Mouse (Mus musculus): Measurements from ENCODE around the gene Tspan1. TPM values are rescaled to one million over a fixed set of nuclear protein-coding genes. Genes with fewer than 3 reads are reported as not detected.

Gene Tspan1
- polyA plus RNA-seq, 1 experiment: 93.7 TPM

DNA sequence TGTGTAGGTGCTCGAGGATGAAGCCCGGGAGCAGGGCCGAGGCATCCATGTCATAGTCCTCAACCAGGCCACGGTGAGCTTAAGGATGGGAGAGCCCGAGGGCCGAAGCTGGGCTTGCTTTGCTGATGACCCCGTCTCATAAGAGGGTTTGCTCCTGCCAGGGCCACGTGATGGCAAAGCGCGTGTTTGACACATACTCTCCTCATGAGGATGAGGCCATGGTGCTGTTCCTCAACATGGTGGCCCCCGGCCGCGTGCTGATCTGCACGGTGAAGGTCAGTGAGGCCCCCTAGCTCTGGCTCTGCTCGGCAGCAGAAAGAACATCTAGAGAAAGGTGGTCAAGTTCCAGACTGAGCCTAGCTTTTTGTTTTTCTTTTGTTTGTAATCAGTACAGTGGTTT lies 14.7 kb downstream of the Tspan1 start:
- Histone ChIP-seq H3K4me3 (replicated peaks; ENCODE audit: extremely low read depth, low read depth, low read length) (no peak overlapping the region), H3K4me1 (ENCODE audit: control insufficient read depth, insufficient read depth, low read length) (peaks cover 15% of the 10 kb centered on the region)
- TF ChIP-seq CTCF (IDR thresholded peaks at IDR 0.05; ENCODE audit: insufficient read depth, low read length) (no peak), POLR2A (IDR thresholded peaks at IDR 0.05; ENCODE audit: borderline replicate concordance, extremely low read depth, low read depth, low read length) (no peak)
- 93% methylated on average over 15 of the region's 15 CpGs for WGBS
- DNase-seq: no peak

DNA sequence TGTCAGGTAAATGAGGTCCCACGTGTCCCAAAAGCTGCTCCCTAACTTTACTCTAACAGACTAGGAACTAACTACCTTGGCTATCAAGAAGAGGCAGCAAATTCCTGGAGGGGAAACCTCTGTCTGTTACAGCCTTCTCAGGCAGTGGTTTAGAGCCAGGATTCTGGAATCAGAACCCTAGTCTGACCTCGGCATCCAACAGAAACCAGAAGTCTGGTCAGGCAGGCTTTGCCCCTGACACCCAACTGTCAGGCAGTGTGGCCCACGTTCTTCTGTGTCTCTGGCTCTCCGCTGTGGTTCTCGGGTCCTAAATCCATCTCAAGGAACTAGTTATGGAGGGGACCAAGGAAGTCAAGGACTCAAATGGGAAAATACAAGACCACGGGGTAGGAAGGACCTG lies 16.2 kb downstream of the Tspan1 start, which contains the start of gene Lurap1:
TSS of gene Lurap1 (minus strand) at position 101 of the 400 bp plus-strand sequence.
- no peak for DNase-seq
- H3K4me3 ChIP-seq (replicated peaks; ENCODE audit: extremely low read depth, low read depth, low read length): peak within 1 kb of the TSS; percentile 94
- WGBS: 56% methylated on average over 6 of the region's 6 CpGs
- no peak for TF ChIP-seq CTCF (IDR thresholded peaks at IDR 0.05; ENCODE audit: insufficient read depth, low read length)
- TF ChIP-seq POLR2A (IDR thresholded peaks at IDR 0.05; ENCODE audit: borderline replicate concordance, extremely low read depth, low read depth, low read length): no peak
- peaks cover 15% of the 10 kb centered on the region for H3K4me1 ChIP-seq (ENCODE audit: control insufficient read depth, insufficient read depth, low read length)

DNA sequence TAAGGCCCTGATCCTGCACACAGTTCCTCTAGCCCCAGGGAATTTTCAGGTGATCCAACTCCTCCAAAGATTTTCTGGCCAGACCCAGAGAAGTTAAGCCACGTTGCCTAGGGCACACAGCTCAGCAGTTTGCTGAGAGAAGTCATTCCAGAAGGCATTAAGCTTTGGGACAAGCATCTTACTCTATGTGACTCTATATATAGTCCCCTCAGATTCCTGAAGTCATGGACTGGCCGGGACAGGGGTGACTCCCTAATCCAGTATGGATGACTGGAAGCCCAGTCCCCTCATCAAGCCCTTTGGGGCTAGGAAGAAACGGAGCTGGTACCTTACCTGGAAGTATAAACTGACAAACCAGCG lies 16.6 kb downstream of the Tspan1 start:
- WGBS: 16% methylated on average over 4 of the region's 4 CpGs
- TF ChIP-seq POLR2A (IDR thresholded peaks at IDR 0.05; ENCODE audit: borderline replicate concordance, extremely low read depth, low read depth, low read length) (no peak), CTCF (IDR thresholded peaks at IDR 0.05; ENCODE audit: insufficient read depth, low read length) (no peak)
- no peak for DNase-seq

DNA sequence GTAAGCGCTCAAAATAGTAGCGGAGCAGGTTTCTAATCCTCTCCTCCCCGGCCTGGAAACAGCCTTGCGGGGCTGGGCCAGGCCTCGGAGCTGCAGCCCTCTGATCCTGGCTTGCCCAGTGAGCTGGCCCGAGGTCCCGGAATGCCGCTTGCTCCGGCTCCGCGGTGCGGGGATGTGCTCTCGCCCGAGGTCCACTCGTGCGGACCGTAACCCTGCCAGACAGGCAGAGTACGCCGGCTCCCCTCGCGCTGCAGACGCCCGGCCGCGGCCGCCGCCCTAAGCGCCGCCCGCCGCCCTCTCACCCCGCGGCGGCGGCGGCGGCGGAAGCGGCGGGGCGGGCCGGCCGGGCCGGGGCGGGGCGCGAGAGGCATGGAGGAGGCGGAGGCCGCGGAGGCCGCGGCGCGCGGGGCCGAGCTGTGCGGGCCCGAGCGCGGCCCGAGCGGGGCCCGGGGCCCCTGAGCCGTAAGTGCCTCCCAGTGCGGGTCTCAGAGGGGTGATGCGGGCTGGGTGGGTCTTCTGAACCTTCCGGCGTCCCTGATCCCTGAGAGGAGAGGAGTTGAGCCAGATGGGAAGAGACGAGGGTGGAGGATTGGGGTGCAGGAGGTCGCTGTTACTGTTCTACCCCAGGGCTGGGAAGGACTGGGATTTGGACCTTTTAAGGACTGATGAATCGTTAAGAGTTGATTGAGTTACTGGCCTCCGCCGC lies 17.1 kb downstream of the Tspan1 start:
- peaks cover 15% of the 10 kb centered on the region for H3K4me1 ChIP-seq (ENCODE audit: control insufficient read depth, insufficient read depth, low read length)
- DNase-seq: peak; percentile 70
- TF ChIP-seq POLR2A (IDR thresholded peaks at IDR 0.05; ENCODE audit: borderline replicate concordance, extremely low read depth, low read depth, low read length) (peak; percentile 85), CTCF (IDR thresholded peaks at IDR 0.05; ENCODE audit: insufficient read depth, low read length) (no peak)
- H3K4me3 ChIP-seq (replicated peaks; ENCODE audit: extremely low read depth, low read depth, low read length): peak overlapping the region; percentile 94
- 8% methylated on average over 72 of the region's 73 CpGs for WGBS

More for the DNA sequence above, 16.6 kb downstream of the Tspan1 start:
- Histone ChIP-seq H3K4me1 (ENCODE audit: control insufficient read depth, insufficient read depth, low read length) (peaks cover 15% of the 10 kb centered on the region), H3K4me3 (replicated peaks; ENCODE audit: extremely low read depth, low read depth, low read length) (peak overlapping the region; percentile 73)

DNA sequence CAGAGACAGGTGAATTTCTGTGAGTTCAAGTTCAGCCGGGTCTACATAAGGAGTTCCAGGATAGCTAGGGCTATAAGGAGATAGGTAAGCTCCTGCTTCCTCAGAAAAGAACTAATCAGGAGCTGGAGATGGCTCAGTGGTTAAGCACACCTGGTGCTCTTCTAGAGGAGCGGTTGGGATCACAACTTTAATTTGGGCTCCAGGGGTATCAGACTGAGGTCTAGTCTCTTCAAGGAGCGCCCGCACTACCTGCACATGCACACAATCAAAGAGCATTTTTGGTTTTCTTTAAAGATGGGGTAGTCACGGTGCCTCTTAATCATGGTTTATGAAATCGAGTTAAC lies 17.6 kb downstream of the Tspan1 start:
- H3K4me1 ChIP-seq (ENCODE audit: control insufficient read depth, insufficient read depth, low read length): peaks cover 15% of the 10 kb centered on the region
- DNase-seq: no peak
- H3K4me3 ChIP-seq (replicated peaks; ENCODE audit: extremely low read depth, low read depth, low read length): peak overlapping the region; percentile 94
- TF ChIP-seq CTCF (IDR thresholded peaks at IDR 0.05; ENCODE audit: insufficient read depth, low read length): no peak
- WGBS: 30% methylated on average over 6 of the region's 6 CpGs

DNA sequence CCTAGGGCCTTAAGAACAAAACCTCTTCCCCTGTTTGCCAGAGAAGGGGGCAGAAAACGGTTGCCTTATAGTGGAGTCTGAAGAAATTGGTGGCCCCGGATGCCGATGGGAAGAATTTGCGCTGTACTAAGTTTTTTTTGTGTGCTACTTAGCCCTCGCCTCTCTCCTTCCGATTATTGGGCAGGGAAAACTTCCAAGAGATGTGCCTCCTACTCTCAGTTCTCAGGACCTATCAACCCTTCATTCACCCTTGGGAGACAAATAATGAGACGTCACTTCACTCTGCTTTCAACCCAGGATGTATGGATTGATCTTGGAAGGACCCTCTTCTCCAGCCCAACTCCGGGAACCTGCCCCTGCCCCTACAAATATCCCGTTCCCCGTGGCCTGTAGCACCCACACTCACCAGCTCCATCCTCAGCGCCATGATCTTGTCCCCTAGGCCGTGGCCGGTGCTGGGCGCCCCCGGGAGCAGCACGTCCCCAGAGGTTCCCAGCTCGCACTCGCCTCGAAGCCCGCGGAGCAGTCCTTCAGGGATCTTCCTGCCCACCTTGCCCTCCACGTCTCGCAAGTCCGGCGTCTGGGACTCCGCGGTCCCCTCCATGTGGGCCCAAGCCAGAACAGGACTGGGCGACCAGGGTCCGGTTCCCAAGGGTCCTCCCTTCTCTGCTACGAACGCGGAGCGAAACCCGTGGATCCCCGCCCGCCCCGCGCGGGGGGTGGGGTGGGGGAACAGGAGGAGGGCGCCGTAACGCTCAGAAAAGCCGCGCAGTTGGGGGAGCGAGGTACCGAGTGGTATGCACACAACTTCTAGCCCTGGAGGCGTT lies 23.3 kb downstream of the Tspan1 start:
- TF ChIP-seq CTCF (IDR thresholded peaks at IDR 0.05; ENCODE audit: insufficient read depth, low read length) (no peak), POLR2A (IDR thresholded peaks at IDR 0.05; ENCODE audit: borderline replicate concordance, extremely low read depth, low read depth, low read length) (peak; percentile 26; the same call in 1 of the 2 replicates)
- Histone ChIP-seq H3K4me1 (ENCODE audit: control insufficient read depth, insufficient read depth, low read length) (peaks cover 8% of the 10 kb centered on the region), H3K4me3 (replicated peaks; ENCODE audit: extremely low read depth, low read depth, low read length) (peak overlapping the region; percentile 90)
- peak; percentile 79 for DNase-seq
- under 1% methylated on average over 45 of the region's 47 CpGs for WGBS

DNA sequence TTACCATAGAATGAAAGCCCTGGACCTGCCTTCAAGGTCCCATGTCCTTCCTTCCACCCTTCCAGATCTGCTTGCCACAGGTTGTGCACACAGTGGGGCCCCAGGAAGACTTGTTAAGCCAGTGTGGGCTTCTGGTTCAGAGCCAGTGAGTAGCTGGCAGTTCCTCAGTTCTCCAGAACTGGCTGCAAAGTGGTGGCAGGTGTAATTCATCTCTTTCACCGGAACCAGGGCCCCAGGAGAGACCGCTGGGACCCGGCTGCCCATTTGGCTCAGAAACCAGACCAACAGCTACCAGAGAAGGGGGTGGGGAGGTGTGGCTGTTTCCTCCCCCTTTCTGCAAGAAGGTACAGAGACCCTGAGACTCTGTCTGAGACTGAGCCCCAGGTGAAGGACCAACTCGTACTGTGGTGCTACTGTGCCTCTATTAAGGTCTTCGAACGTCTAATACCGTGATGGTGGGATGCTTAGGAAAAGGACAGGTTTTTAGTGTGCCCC lies 24.0 kb downstream of the Tspan1 start:
- DNase-seq: peak; percentile 45
- Histone ChIP-seq H3K4me3 (replicated peaks; ENCODE audit: extremely low read depth, low read depth, low read length) (peak overlapping the region; percentile 90), H3K4me1 (ENCODE audit: control insufficient read depth, insufficient read depth, low read length) (peaks cover 8% of the 10 kb centered on the region)
- TF ChIP-seq CTCF (IDR thresholded peaks at IDR 0.05; ENCODE audit: insufficient read depth, low read length) (no peak), POLR2A (IDR thresholded peaks at IDR 0.05; ENCODE audit: borderline replicate concordance, extremely low read depth, low read depth, low read length) (no peak)
- WGBS: 11% methylated on average over 7 of the region's 7 CpGs

DNA sequence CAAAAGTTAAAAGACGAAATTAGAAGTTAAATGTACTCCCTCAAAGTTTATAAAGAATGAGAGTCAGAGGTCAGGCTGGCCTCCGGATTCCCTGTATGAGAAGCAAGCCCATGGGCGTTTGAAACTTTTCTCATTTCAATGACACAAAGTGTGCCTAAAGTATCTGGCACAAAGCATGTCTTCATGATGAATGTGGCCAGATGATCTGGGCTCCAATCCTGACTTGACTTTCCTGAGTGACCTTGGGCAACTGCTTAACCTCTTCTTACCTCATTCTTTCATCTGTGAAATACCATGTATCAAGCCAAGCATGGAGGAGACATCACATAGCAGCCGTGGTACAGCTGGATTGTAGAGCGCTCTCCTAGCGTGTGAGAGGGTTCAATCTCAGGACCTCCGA lies 25.1 kb downstream of the Tspan1 start:
- H3K4me1 ChIP-seq (ENCODE audit: control insufficient read depth, insufficient read depth, low read length): peaks cover 8% of the 10 kb centered on the region
- no peak for DNase-seq
- TF ChIP-seq CTCF (IDR thresholded peaks at IDR 0.05; ENCODE audit: insufficient read depth, low read length) (no peak), POLR2A (IDR thresholded peaks at IDR 0.05; ENCODE audit: borderline replicate concordance, extremely low read depth, low read depth, low read length) (no peak)
- H3K4me3 ChIP-seq (replicated peaks; ENCODE audit: extremely low read depth, low read depth, low read length): no peak overlapping the region
- WGBS: 76% methylated on average over 7 of the region's 7 CpGs

DNA sequence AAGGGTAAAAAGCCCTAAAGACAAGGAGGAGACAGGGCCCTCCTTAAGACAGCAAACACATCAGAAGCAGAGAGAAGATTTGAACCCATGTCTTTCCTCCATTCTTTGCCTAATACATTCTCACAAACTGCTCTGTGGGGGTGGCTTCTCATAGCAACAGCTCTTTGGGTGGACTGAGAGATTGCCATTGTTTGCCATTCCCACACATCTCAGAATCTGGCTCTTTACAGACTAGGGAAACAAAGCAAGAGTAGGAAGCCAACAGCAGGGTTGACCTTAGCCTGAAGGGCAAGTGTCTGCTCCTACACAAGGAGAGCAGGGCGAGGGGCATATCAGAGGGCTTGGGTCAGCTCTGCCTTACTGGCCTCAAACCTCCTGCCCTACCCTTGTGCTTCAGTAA lies 25.7 kb downstream of the Tspan1 start:
- WGBS: 88% methylated on average over 1 of the region's 1 CpGs
- H3K4me3 ChIP-seq (replicated peaks; ENCODE audit: extremely low read depth, low read depth, low read length): no peak overlapping the region
- DNase-seq: no peak
- TF ChIP-seq CTCF (IDR thresholded peaks at IDR 0.05; ENCODE audit: insufficient read depth, low read length) (no peak), POLR2A (IDR thresholded peaks at IDR 0.05; ENCODE audit: borderline replicate concordance, extremely low read depth, low read depth, low read length) (no peak)
- peaks cover 8% of the 10 kb centered on the region for H3K4me1 ChIP-seq (ENCODE audit: control insufficient read depth, insufficient read depth, low read length)

Data from lung, adult 2 months (tissue).